Mouse (Mus musculus) liver, embryonic 13.5 days (tissue): ENCODE measurements around the gene Bcl2. TPM values are rescaled to one million over a fixed set of nuclear protein-coding genes. Genes with fewer than 3 reads are reported as not detected.

Source experiments
- ATAC-seq: fragments of 200-750 bp; cut with Nextera tagmentation; 2 replicates; pipeline ENCODE4 v1.8.0; 2017; ENCODE audit warnings: low read depth, mild to moderate bottlenecking, moderate number of reproducible peaks, moderate library complexity
- DNase-seq: peaks from one replicate; pipeline ENCODE4 v3.0.0; 2022
- H3K27ac ChIP-seq: fragments of 300-500 bp; sonication (generic); 2 replicates; pipeline ENCODE4 v1.5.1; 2015; ENCODE audit warnings: moderate library complexity, mild to moderate bottlenecking, inconsistent platforms
- H3K27me3 ChIP-seq: fragments of 300-500 bp; sonication (generic); 2 replicates; pipeline ENCODE4 v1.6.1; 2015; ENCODE audit warnings: mild to moderate bottlenecking, inconsistent platforms
- H3K36me3 ChIP-seq: fragments of 300-500 bp; sonication (generic); 2 replicates; pipeline ENCODE4 v1.6.1; 2015; ENCODE audit warnings: mild to moderate bottlenecking, inconsistent platforms
- H3K4me1 ChIP-seq: fragments of 300-500 bp; sonication (generic); replicated peaks from 2 replicates; pipeline ENCODE4 v1.6.1; 2015; ENCODE audit warnings: inconsistent platforms
- H3K4me2 ChIP-seq: fragments of 300-500 bp; sonication (generic); 2 replicates; pipeline ENCODE4 v1.6.1; 2015; ENCODE audit warnings: inconsistent platforms, mild to moderate bottlenecking, moderate library complexity
- H3K4me3 ChIP-seq: fragments of 300-500 bp; sonication (generic); replicated peaks from 2 replicates; pipeline ENCODE4 v1.5.1; 2015; ENCODE audit warnings: mild to moderate bottlenecking, inconsistent platforms
- H3K9ac ChIP-seq: fragments of 300-500 bp; sonication (generic); 2 replicates; pipeline ENCODE4 v1.6.1; 2015; ENCODE audit warnings: mild to moderate bottlenecking, inconsistent platforms
- H3K9me3 ChIP-seq: fragments of 300-500 bp; sonication (generic); replicated peaks from 2 replicates; pipeline ENCODE4 v1.6.1; 2016; ENCODE audit warnings: inconsistent platforms
- WGBS: fragments of 180-500 bp; shearing (Covaris S2); methylation state at CpG from one replicate; pipeline ENCODE4 v1.1.7; 2015; ENCODE audit not compliant: insufficient replicate concordance; 5-methylcytosine and 5-hydroxymethylcytosine counted together
- polyA plus RNA-seq: library from polyadenylated mRNA; unstranded; fragments of >200 nt; fragmentation: Nextera tagmentation; extraction: Ambion mirVana; gene quantifications from 2 replicates; pipeline ENCODE4 v1.2.1, GENCODE M21; 2015

Bcl2 gene
- polyA plus RNA-seq, 1 experiment from 2014 or later = 1.0 TPM

DNA sequence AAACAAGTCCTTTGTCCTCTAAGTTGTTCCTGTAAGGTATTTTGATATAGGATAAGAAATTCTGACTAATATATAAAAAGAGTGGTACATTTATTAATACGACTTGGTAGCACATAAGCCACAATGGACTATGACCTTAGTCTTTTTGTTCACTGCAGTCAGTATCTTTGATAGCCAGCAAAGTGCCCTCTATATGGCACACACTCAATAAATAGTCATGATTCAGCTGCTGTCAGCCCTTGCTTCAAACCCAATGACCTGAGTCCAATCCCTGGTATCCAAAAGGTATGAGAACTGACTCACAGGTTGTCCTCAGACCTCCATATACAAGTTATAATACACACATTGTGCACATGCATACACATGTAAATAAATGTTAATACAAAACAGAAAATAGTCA is 117.7 kb downstream of the Bcl2 start:
- ATAC-seq (no peak), DNase-seq (no peak)
- 57% methylated on average over 1 of the region's 1 CpGs for WGBS
- no peaks in the 10 kb centered on the region for H3K4me1 ChIP-seq
- H3K27ac ChIP-seq = no peak overlapping the region
- H3K9ac ChIP-seq = no peak overlapping the region
- no peaks in the 10 kb centered on the region for H3K27me3 ChIP-seq
- H3K36me3 ChIP-seq = no peaks in the 10 kb centered on the region
- H3K4me3 ChIP-seq = no peak overlapping the region
- no peak overlapping the region for H3K4me2 ChIP-seq
- no peaks in the 10 kb centered on the region for H3K9me3 ChIP-seq

DNA sequence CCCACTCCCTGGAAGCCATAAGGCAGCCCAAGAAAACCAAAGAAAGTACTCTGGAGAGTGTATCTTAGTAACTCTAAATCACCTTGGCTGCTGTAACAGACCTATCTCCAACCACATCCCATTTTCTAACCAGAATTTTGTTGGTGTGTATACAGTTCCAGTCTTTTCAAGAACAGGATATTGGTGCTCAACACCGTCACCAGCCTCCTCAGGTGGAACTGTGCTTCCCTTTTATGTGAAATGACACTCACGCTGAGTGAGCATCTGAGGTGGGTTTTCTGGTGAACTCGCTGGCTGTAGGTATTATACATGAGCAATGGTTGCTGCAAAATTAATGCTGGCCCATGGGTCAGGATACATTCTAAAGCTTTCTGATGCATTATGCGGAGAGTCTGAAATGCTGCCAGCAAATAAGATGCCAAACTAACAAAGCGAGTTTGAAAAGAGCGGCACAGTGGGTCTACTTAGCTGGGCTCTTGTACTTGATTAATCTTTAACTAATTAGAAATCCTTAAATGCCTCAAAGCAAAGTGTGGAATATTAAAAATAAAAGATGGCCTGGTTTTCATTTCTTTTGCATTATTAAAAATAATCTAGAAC is 118.7 kb downstream of the Bcl2 start:
- no peak overlapping the region for H3K27ac ChIP-seq
- no peaks in the 10 kb centered on the region for H3K36me3 ChIP-seq
- no peaks in the 10 kb centered on the region for H3K9me3 ChIP-seq
- DNase-seq (no peak), ATAC-seq (no peak)
- H3K4me2 ChIP-seq = no peak overlapping the region
- no peaks in the 10 kb centered on the region for H3K4me1 ChIP-seq
- WGBS = 71% methylated on average over 6 of the region's 6 CpGs
- no peak overlapping the region for H3K9ac ChIP-seq
- H3K27me3 ChIP-seq = no peaks in the 10 kb centered on the region
- no peak overlapping the region for H3K4me3 ChIP-seq

DNA sequence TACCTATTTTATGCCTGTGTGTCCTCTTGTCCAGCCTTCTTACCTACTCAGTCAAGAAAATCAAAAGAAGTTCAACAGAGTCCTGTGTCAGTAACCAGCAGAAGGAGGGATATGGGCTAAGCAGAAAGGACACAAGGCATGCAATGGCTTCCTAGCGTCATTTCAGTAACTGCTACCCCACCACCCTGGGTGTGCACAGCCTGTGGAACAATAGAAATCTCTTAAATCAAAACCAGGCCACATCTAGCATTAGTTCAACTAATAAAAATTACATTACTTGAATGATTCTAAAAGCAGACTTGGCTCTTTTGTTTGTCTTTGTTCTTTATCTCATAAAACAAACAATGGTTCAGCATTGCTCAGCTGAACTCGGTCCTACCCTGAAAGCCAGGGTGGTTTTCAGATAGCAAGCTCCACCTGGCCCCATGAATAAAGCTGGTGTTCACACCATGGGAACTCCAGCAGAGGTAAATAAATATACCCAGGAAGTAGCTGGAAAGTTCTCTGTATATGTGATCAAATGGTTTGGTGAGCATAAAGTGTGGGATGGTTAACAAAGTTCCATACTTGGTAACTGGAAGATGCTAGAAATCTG is 122.8 kb downstream of the Bcl2 start:
- H3K27me3 ChIP-seq = no peaks in the 10 kb centered on the region
- no peak overlapping the region for H3K4me3 ChIP-seq
- DNase-seq (no peak), ATAC-seq (no peak)
- no peak overlapping the region for H3K9ac ChIP-seq
- no peak overlapping the region for H3K4me2 ChIP-seq
- no peak overlapping the region for H3K27ac ChIP-seq
- WGBS = 43% methylated on average over 2 of the region's 2 CpGs
- no peaks in the 10 kb centered on the region for H3K9me3 ChIP-seq
- H3K4me1 ChIP-seq = no peaks in the 10 kb centered on the region
- H3K36me3 ChIP-seq = no peaks in the 10 kb centered on the region

DNA sequence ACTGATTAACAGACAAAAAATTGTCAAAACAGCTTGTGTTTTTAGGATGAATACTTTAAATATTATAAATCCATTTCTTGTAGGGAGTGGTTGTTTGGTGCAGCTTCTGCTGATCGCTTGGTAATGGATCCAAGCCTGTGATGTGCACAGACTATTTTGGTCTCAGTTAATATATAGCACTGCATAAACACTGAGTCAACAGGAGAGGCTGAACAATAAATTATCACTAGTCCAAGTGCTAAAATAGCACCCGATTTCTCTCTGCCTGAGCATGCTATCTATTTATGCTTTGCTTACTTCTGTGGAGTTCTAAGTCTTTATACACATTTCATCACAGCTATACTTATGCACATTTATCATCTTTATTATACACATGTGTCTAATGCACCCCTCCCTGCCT is 124.9 kb downstream of the Bcl2 start:
- no peak overlapping the region for H3K27ac ChIP-seq
- H3K9me3 ChIP-seq = no peaks in the 10 kb centered on the region
- no peaks in the 10 kb centered on the region for H3K27me3 ChIP-seq
- ATAC-seq = no peak
- no peak overlapping the region for H3K4me2 ChIP-seq
- no peak for DNase-seq
- H3K4me1 ChIP-seq = no peaks in the 10 kb centered on the region
- 64% methylated on average over 2 of the region's 2 CpGs for WGBS
- H3K36me3 ChIP-seq = no peaks in the 10 kb centered on the region
- no peak overlapping the region for H3K9ac ChIP-seq
- no peak overlapping the region for H3K4me3 ChIP-seq

DNA sequence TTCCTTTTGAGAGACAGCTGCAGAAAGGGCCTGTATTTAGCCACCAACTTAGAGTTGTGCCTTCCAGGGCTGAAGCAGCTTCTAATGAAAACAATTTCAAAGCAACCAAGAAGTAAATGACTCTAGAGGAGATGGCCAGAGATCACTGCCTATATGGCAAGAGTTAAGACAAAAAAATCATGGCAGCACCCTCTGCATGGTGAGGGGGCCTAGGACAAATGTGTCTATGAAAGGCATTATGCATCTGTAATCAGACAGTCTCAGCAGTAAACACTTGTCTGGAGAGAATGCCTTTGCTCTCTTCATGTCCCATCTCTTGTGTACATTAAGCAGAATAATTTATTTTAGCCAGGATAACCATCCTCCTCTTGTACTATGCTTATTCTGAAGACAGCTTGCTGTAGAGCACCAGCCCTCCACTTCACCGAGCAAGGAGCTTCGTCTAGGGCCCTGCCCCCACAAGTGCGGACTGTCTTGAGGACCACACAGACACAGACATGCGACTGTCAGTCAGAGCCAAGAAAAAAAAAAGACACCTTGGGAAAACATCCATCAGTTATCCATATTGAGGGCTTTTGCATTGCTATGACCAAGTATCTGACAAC is 126.1 kb downstream of the Bcl2 start:
- H3K9ac ChIP-seq = no peak overlapping the region
- no peak for DNase-seq
- no peak overlapping the region for H3K27ac ChIP-seq
- H3K4me1 ChIP-seq = no peaks in the 10 kb centered on the region
- H3K4me2 ChIP-seq = no peak overlapping the region
- no peaks in the 10 kb centered on the region for H3K9me3 ChIP-seq
- H3K4me3 ChIP-seq = no peak overlapping the region
- H3K27me3 ChIP-seq = no peaks in the 10 kb centered on the region
- ATAC-seq = no peak
- H3K36me3 ChIP-seq = no peaks in the 10 kb centered on the region
- WGBS = 68% methylated on average over 4 of the region's 4 CpGs

DNA sequence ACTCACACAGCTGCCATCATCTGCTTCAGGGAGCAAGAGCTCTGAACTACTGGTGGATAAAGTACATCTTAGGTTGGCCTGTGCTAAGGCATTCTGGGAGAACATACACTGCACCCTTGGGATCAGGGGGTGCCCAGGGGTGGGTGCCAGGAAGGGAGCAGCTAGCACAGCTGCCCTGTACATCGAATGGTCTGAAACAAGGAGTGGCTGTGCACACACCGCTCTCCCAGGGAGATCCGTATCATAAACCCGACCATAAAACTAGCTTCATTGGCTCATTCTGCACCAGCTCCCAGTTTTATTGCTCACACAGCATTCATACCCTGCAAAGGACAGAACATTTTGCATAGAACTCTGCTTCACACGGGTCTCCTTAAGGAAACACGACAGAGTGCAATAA is 127.3 kb downstream of the Bcl2 start:
- ATAC-seq (no peak), DNase-seq (no peak)
- no peaks in the 10 kb centered on the region for H3K36me3 ChIP-seq
- H3K9me3 ChIP-seq = no peaks in the 10 kb centered on the region
- no peak overlapping the region for H3K4me3 ChIP-seq
- WGBS = 67% methylated on average over 6 of the region's 6 CpGs
- H3K27me3 ChIP-seq = no peaks in the 10 kb centered on the region
- H3K9ac ChIP-seq = no peak overlapping the region
- H3K4me1 ChIP-seq = no peaks in the 10 kb centered on the region
- H3K27ac ChIP-seq = no peak overlapping the region
- H3K4me2 ChIP-seq = no peak overlapping the region

DNA sequence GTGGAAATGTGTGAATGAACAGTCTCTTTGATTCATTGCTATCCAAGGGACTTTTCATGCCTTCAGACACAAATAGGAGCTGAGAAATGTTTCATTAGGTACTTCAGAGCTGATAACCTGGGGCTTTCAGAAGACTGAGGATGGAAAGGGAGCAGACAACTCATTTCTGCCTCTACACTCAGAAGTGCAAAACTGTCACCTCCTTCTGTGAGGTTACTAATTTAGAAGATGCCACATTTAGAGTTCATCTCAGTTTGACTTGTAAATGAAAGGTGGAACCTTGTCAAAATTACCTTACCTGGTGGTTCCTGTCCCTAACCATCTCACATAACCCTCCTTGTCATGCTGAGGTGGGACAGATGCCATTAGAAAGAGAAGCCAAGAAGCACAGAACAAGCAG is 128.7 kb downstream of the Bcl2 start:
- Histone ChIP-seq H3K27ac (no peak overlapping the region), H3K9ac (no peak overlapping the region), H3K36me3 (no peaks in the 10 kb centered on the region), H3K9me3 (no peaks in the 10 kb centered on the region), H3K4me3 (no peak overlapping the region), H3K27me3 (no peaks in the 10 kb centered on the region), H3K4me1 (no peaks in the 10 kb centered on the region), H3K4me2 (no peak overlapping the region)
- no peak for ATAC-seq
- DNase-seq = no peak

DNA sequence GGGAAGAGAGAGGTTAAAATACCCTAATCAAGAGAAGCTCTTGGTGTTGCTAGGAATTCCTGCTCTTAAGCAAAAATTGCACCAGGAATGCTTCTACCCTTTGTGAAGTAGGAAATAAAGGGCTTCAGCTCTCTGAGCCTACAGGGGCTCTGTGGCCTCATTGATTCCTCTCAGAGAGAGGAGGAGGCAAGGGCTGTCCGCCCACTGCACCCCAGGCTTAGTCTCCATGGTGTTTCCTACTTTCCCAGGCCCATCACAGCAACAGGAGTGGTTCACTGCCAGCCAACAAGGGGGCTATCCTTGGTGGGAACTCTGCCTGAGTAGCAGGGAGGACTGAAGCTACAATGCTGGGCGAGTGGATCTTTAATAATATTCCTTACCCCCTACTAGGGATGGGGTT is 129.2 kb downstream of the Bcl2 start:
- 64% methylated on average over 2 of the region's 2 CpGs for WGBS
- no peak overlapping the region for H3K27ac ChIP-seq

DNA sequence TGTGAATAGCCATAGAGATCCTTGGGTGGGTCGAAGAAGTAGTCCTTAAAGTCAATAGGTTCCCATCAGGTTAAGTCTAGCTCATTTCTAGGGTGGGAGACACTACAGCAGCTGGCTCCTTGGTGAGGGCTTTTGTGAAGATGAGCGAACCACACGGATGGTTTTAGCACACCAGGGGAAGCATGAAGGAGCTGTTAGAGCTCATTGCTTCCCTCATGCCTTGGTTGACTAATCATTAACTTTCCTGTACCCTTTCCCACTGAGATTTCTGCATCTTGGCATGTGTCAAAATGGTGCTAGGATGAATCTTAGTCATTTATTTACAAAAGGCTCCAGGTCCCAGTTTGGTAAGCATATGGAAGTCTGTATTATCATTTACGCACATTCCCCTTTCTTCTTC is 129.8 kb downstream of the Bcl2 start:
- ATAC-seq (no peak), DNase-seq (no peak)
- H3K4me3 ChIP-seq = no peak overlapping the region
- no peak overlapping the region for H3K9ac ChIP-seq
- H3K4me2 ChIP-seq = no peak overlapping the region
- no peaks in the 10 kb centered on the region for H3K9me3 ChIP-seq
- H3K27me3 ChIP-seq = no peaks in the 10 kb centered on the region
- H3K4me1 ChIP-seq = no peaks in the 10 kb centered on the region
- 75% methylated on average over 4 of the region's 4 CpGs for WGBS
- no peak overlapping the region for H3K27ac ChIP-seq
- H3K36me3 ChIP-seq = no peaks in the 10 kb centered on the region

More for the DNA sequence above, 129.2 kb downstream of the Bcl2 start:
- Histone ChIP-seq H3K4me1 (no peaks in the 10 kb centered on the region), H3K27me3 (no peaks in the 10 kb centered on the region), H3K36me3 (no peaks in the 10 kb centered on the region), H3K9me3 (no peaks in the 10 kb centered on the region), H3K4me3 (no peak overlapping the region), H3K4me2 (no peak overlapping the region), H3K9ac (no peak overlapping the region)
- ATAC-seq (no peak), DNase-seq (no peak)

DNA sequence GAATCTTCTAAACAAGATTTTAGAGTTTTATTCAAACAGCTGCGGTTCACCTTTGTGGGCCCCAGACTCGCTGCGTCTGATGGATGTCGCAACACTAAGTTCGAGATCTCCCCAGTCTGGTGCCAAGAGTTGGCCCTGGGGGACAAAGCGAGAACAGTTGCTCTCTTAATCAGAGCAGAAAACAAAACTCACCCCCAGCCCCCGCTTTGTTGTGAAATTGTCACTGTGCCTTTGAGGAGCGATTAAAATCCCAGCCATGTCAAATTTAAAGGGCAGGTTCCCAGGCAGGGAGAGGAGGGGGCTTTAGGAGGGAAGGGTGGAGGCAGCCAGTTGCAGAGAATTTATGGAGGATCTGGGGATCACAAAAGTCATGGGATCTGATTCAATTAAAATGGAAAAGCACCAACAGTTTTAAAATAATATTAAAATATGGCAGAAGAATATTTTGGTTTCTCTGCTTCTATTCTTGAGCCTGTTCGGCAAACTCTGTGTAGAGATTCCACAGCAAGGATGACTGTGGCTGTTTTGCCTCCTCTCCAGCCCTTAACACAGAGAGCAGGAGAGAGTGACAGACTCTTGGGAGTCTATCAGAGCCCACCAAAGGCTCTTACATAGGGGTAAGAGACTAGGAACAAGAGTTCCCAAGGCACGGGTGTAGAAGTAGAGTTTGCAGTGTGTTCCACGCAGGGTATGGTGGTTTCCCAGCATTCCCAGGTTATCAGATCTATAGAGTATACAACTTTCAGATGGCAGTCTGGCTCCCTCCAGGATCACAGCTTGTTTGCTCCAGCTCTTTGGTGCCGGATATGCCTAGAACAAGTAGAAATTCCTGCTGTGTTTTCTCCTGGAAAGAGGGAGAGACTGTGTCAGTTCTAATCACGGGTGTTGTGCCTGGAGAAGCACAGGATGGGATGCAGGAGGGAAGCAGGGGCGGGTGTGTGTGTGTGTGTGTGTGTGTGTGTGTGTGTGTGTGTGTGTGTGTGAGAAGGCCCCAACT is 130.5 kb downstream of the Bcl2 start:
- H3K4me3 ChIP-seq = no peak overlapping the region
- 59% methylated on average over 14 of the region's 14 CpGs for WGBS
- H3K9ac ChIP-seq = no peak overlapping the region
- ATAC-seq (no peak), DNase-seq (no peak)
- no peak overlapping the region for H3K4me2 ChIP-seq
- H3K9me3 ChIP-seq = no peaks in the 10 kb centered on the region
- H3K27ac ChIP-seq = no peak overlapping the region
- no peaks in the 10 kb centered on the region for H3K4me1 ChIP-seq
- no peaks in the 10 kb centered on the region for H3K36me3 ChIP-seq
- H3K27me3 ChIP-seq = no peaks in the 10 kb centered on the region

DNA sequence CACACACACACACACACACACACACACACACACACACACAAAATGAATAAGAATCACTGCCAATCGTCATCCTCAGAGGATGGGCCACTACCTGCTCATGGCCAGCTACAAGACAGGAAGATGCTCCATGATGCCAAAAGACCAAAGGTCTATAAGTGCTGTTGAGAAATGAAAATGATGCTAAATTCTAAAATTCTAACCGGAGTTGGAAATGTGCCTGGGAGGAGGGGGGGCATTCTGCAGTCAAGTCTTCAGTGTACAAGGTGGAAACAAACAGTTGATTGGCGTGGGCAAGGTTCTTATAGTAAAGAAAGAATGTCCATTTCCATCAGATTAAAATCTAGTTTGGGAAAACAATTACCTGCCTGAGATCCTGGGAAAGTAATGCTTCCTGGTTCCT is 131.3 kb downstream of the Bcl2 start:
- H3K27me3 ChIP-seq = no peaks in the 10 kb centered on the region
- no peak overlapping the region for H3K9ac ChIP-seq
- WGBS = 63% methylated on average over 3 of the region's 3 CpGs
- no peaks in the 10 kb centered on the region for H3K4me1 ChIP-seq
- no peak overlapping the region for H3K27ac ChIP-seq
- no peak overlapping the region for H3K4me3 ChIP-seq
- ATAC-seq (no peak), DNase-seq (no peak)
- H3K4me2 ChIP-seq = no peak overlapping the region
- no peaks in the 10 kb centered on the region for H3K9me3 ChIP-seq
- no peaks in the 10 kb centered on the region for H3K36me3 ChIP-seq
